Mouse (Mus musculus): ENCODE results near the gene Gm42715.
A peak's percentile ranks its signal among the peaks of the same experiment; 100 is the strongest.

The Gm42715 gene

DNA sequence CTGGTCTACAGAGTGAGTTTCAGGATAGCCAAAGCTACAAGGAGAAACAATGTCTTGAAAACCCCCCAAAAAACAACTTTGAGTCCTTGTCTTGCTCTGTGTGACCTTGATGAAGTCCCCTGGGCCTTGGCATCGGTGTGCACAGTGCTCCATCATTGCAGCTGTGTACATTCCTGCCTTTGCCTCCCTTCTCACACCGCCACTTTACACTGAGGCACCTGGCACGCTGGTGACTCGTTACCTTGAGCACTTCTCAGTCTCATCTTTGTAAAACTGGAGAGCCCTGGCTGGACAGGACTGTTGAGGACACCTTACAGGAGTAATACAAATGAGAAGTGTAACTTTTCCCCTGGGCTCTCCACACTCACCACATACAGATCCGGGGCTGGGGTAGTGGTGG, 67.8 kb downstream of the Gm42715 start:
- DNase-seq, result no peak

DNA sequence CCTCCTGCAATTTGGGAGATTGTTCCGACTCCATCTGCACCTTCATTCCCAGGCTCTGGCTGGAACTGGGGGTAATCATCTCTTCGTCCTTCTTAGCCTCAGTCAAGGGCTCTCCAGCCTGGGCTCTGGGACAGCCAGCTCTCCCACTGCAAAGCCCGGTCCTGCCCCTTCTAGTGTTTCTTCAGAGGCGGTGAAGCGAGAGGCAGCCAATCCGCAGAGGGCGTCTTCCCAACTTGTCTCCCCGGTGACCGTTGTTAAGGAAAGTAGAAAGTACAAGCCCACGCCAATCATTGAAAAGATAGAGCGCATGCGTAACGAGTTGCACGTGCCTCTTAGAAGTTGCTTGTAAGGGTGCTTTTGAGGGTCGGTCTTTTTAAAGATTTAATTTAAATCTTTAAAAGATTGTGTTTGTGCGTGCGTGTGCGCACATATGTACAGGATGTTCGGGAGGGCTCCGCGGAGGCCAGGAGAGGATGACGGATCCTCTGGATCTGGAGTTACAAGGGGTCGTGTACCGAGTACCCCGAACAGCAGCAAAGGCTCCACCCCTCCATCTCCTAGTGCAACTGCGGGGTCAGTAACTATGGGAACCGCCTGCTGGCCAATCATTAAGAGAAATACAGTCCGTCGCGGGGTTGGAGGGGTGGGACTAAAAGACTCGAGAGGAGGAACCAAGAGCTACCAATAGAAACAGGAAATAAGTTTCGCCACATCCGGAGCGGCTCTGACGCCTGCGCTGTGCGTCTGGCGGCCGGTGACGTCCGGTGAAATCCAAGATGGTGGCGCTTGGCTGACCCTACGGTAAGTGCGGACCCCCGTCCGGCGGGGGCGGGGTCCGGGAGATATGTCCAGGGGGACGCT, 68.9 kb downstream of the Gm42715 start, which contains the start of the genes Ccdc189 and Rnf40:
Gene Ccdc189 (minus strand): TSS at position 585 of the 861 bp plus-strand sequence.
Gene Rnf40 (plus strand): TSS at position 757 of the 861 bp plus-strand sequence.
- peak; percentile 100 for DNase-seq

DNA sequence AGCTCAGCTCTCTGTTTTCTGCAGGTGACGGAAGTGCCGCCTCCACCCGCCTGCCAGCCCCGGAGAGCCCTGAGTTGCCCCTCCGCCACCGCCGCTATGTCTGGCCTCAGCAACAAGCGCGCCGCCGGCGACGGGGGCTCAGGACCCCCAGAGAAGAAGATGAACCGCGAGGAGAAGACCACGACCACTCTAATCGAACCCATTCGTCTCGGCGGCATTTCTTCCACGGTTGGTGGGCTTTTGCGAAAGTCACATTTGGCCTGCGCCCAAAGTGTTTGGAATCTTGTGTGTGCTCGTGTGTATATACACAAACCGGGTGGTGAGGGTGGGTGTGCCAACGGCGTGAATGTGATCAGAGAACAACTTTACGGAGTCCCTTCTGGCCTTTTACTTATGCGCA, 69.5 kb downstream of the Gm42715 start:
- no peak for DNase-seq

DNA sequence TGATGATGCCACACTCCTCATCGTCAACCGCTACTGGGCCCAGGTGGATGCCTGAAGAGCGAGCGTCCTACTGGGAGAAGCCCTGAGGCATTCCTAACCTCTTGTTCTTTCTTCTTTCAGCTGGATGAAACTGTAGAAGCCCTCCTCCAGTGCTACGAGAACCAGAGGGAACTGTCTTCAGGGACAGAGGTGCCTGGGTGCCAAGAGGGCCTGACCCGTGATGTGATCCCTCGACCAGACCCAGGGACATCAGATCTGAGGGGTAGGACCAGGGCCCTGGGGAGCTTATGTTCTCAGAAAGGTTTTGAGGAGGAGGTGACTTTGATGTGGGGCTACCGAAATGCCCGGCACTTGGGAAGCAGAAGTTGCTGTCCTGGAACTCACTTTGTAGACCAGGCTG, 70.3 kb downstream of the Gm42715 start:
- no peak for DNase-seq

DNA sequence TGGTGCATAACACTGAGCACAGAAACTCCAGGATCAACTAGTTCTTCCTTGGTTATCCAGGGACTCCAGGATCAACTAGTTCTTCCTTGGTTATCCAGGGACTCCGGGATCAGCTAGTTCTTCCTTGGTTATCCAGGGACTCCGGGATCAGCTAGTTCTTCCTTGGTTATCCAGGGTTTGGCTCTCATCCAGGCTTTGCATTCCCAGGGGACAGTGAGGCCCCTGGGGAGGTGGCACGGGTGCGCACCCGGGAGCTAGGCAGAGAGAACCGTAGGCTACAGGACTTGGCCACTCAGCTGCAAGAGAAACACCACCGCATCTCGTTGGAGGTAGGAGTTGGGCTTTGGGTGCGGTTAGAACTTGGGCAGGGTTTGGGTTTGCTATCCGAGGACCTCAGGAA, 71.7 kb downstream of the Gm42715 start:
- no peak for DNase-seq

DNA sequence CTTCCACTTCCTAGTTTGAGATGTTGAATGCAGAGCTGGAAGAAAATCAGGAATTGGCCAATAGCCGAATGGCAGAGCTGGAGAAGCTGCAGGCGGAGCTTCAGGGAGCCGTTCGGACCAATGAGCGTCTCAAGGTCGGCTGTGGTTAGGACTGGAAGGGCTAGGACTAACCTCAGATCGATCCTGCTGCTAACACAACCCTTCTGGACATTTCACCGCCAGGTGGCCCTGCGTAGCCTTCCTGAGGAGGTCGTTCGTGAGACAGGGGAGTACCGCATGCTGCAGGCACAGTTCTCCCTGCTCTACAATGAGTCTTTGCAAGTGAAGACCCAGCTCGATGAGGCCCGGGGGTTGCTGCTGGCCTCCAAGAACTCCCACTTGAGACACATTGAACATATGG, 73.2 kb downstream of the Gm42715 start:
- DNase-seq, result no peak

DNA sequence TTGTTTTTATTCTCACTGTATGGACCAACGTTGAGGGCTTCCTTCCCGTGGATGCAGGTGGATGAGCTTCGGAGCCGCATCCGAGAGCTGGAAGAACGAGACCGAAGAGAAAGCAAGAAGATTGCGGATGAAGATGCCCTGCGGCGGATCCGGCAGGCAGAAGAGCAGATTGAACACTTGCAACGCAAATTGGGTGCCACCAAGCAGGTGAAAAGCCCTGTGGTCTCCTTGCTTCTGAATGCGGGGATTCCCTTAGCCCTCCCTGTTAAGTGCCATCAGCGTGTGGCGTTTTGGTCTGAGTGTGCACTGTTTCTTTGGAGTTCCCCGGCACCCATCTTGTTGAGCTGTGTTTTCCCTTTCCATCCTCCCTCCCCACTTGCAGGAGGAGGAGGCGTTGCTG, 77.4 kb downstream of the Gm42715 start:
- no peak for DNase-seq

DNA sequence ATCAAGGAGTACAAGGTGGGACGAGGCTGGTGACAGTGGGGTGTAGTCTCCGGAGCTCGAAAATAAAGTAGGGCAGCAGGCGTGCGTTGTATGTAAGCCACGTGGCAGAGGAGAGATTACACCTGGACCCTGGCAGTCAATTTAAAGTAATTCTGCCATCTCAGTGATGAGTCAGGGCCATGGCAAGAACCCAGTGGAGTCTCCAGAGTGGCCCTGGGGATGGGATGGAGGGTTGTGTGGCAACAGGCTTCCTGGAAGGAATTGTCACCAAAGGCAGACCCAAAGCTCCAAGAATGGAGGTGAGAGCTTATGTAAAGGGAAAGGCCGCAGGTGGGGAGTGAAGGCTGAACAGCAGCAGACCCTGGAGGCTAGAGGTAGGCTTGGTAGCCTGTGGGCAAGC, 81.2 kb downstream of the Gm42715 start:
- DNase-seq, result no peak

DNA sequence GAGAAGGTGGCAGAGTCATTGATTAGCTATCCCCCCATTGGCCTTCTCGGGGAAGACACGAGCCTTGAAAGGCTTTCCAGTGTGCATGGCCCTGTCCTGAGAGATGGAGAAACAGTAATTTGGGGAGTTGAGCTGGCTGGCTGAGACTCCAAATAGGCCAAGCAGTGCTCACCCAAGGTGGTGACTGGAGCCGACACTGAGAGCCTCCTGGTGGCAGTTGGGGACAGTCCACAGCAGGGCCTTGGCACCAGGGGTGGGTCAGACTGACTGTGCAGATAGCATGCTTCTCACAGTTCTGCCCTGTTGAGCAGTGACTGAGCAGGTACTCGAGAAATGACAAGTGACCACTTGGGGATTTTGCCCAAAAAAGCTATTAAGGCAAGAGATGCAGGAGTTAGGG, 82.4 kb downstream of the Gm42715 start:
- DNase-seq, result no peak

DNA sequence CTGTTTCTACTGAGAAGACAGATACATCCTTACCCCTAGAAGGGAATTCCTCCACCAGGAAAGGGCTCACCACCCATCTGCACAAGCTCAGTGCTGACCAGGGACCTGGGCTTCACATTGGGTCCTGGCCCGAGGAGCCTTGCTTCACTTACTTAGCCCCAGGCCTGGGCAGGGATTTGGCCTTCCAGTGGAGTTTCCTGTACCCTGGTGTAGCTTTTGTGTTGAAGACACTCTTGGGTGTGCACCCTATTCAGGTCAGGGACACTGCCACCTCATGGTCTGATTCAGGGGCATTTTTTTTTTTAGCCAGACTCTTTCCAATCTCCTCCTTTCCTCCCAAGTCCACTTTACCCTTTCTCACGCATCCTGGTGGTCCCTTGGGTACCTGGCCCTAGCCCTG, 83.5 kb downstream of the Gm42715 start:
- DNase-seq, result no peak

DNA sequence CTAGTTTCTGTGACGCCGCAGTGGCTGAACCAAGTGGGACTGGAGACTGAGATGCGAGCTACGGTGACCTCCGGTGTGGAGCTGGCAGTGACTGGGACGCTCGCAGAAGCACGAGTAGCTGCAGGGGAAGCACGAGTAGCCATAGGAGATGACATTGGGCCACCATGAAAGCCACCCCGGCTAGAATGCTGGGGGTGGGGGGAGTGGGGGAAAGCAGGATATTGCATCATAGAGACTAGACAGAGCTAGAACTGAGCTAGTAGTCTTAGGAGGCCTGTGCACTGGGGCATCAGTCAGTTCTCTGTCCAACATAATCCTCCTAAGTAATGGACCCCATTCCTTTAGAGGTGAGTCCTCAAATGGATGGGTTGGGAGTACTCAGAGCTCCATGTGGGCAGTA, 84.9 kb downstream of the Gm42715 start:
- no peak for DNase-seq

DNA sequence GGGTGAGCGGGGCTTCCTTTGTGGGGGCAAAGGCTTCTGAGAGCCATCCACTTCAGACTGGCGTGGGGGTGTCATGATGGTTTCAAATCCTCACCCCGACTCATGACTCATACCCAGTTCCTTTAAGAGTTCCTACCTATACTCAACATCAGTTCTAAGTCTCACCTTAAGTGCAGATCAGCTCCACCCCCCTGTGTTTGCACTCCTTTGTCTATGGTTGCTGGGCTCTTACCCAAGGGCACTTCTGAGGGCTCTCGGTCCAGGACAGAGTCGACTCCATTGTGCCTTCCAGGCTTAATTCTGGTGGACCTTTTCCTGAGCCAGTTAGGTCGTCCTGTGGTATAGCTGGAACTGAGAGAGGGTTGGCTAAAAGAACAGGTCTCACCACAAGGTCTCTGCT, 87.8 kb downstream of the Gm42715 start:
- DNase-seq, result no peak

DNA sequence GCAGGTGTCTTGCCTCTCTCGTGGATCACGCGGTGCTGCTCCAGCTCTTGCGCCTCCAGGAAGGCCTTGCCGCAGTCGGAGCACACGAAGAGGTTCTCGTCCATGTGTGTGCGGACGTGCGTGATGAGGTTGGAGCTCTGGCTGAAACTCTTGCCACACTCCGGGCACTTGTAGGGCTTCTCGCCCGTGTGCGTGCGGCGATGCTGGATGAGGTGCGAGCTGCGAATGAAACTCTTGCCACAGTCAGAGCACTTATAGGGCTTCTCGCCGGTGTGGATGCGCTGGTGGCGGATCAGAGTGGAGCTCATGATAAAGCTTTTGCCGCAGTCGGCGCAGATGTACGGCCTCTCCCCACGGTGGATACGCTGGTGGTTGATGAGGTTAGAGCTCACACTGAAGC, 91.6 kb downstream of the Gm42715 start:
- DNase-seq, result no peak

DNA sequence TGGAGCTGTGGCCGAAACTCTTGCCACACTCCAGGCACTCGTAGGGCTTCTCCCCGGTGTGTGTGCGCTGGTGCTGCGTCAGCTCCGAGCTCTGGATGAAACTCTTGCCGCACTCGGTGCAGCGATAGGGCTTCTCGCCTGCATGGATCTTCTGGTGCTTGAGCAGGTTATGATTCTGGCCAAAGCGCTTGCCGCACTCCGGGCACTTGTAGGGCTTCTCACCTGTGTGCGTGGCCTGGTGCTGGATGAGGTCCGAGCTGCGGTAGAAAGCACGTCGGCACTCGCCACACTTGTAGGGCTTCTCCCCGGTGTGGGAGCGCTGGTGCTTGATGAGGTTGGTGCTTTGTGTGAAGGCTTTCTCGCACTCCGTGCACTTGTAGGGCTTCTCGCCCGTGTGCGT, 92.2 kb downstream of the Gm42715 start:
- DNase-seq, result no peak

DNA sequence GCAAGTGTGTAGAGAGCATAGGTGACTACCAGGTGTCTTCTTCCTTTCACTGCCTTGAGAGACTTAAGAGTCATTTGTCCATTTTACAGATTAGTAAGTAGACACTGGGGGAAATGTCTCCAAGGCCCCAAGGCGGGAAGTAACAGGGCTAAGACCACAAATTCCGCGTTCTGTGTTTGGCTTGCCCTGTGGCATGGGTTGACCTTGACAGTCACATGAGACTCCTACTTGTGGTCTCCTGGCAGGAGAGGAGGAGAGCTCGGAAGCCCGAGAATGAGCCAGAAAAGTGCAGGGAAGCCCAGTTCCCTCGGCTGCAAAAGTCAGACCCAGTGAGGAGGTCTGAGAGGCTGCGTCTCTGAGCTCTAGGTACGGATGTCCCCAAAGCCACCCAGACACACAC, 94.1 kb downstream of the Gm42715 start:
- no peak for DNase-seq

DNA sequence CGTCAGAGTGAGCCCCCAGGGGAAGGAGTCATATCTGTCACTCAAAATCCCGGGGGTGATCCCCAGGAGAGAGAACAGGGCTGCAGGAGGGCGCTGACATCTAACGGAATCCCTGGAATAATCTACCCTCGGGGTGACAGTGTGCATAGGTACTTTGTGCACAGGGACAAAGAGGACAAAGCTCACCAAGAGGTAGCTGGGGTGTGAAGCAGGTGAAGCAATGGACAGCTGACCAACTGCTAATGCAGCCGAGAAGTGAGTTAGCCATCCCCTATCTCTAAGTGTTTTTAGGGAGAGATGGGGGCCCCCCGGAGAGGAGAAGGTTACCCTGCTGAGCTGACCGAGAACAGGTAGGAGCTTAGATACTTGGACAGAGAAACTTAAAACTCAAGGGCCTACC, 94.7 kb downstream of the Gm42715 start:
- DNase-seq, result no peak

DNA sequence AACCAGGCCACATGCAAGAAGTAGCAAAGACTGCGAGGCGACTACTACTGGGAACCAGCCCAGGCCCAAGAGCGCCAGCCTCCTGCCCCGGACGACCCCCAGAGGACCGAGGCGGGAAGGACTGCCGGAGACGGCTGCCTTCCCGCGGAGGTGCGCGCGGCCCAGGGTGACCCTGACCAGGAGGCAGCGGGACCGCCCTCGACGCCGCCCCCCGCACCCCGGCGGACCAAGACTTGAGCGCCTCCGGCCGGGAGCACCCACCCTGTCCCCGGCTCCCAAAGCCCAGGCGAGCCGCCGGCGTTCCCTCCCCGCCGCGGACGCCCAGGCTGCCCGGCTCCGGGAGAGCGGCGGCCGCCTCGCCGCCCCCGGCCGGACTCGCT, 95.1 kb downstream of the Gm42715 start:
- DNase-seq, result peak; percentile 57

DNA sequence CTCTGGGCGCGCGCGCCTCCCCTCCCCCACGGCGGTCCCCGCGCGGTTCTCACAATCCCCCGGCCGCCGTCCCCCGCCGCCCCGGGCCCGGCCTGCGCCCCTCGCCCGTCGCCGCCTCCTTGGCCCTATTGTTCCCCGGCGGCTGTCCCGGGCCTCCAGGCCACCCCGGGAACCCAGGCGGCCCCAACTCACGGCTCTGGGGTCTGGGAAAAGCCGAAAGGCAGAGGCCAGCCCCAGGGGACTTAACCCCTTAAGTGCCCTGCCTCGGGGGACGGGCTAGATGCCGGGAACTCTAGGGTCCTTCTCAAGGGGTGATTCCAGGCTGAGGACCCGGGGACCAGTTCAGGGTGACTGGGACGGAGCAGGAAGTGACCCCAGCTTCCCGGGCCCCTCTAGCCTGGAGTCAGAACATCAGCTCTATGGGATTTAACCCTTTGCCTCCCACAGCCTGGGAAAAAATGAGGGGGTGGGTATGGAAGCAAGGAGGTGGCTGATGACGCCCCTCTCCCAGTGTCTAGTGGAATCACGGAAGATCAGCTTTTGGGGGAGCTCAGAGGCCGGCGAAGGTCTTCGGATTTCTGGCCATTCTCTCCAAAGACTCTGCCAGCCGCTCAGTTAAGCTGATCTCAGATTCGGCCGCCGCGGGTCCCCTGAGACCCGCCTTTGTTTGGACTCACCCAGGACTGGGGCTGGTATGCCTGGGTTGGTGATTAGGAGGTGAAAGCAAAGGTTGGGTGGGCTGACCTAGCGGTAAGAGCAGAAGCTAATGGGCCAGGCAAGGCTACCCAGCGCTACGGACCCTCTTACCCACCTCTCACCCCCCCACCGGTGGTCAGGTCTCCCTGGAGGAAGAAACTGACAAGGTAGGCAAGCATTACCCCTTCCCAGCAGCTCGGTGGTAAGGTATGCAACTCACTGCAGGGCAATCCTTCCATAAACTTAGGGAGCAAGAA, 95.8 kb downstream of the Gm42715 start, which contains the start of gene Zfp629:
Gene Zfp629 (minus strand): TSS at position 907 of the 953 bp plus-strand sequence.
- peak; percentile 95 for DNase-seq

DNA sequence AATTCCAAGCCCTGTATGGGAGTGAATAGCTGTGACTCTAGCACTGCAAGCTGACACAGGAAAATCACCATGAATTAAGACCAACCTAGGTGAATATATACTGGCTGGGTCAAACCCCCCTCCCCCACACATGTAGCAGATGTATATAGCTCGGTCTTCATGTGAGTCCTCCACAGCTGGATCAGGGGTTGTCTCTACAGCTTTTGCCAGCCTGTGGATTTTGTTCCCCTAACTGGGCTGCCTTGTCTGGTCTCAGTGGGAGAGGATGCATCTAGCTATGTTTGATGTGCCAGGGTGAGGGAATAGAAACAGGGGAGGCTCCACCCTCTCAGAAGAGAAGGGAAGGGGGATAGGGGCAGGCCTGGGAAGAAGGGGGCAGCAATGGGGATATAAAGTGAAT, 97.0 kb downstream of the Gm42715 start:
- peak; percentile 6 for DNase-seq
